Mouse (Mus musculus): ENCODE measurements around the gene Fam25c. TPM values are rescaled to one million over a fixed set of nuclear protein-coding genes. Genes with fewer than 3 reads are reported as not detected.

The Fam25c gene
- polyA plus RNA-seq, 1 experiment, result not detected

DNA sequence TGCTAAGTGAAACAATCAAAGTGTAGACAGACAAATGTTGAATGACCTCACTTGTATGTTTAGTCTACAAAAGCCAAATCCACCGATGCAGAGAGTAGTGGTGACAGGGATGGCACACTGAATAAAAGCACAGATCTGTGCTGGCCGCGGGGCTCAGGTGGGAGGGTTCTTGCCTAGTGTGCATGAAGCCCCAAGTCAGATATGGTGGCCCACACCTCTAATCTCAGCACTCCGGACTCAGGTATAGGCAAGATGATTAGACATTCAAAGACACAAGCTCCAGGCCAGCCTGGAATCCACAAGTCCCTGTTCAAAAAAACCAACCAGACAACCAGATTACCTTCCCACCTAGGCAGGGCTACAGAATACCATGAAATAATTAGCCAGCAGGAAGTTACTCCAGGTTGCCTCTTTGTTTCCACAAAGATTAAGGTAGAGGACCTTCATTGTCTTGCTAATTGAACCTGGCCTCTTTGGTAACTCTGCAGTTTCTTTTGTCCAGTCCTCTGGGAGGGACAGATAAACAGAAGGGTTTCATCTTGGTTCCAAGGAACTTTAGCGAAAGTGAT, 4.5 kb upstream of the Fam25c start:
- 65% methylated on average over 5 of the region's 5 CpGs for WGBS
- TF ChIP-seq CTCF (IDR thresholded peaks at IDR 0.05; ENCODE audit: extremely low read depth, insufficient read length, insufficient replicate concordance, low read depth, low read length), result no peak
- TF ChIP-seq POLR2A (IDR thresholded peaks at IDR 0.05; ENCODE audit: low read depth, low read length), result no peak

DNA sequence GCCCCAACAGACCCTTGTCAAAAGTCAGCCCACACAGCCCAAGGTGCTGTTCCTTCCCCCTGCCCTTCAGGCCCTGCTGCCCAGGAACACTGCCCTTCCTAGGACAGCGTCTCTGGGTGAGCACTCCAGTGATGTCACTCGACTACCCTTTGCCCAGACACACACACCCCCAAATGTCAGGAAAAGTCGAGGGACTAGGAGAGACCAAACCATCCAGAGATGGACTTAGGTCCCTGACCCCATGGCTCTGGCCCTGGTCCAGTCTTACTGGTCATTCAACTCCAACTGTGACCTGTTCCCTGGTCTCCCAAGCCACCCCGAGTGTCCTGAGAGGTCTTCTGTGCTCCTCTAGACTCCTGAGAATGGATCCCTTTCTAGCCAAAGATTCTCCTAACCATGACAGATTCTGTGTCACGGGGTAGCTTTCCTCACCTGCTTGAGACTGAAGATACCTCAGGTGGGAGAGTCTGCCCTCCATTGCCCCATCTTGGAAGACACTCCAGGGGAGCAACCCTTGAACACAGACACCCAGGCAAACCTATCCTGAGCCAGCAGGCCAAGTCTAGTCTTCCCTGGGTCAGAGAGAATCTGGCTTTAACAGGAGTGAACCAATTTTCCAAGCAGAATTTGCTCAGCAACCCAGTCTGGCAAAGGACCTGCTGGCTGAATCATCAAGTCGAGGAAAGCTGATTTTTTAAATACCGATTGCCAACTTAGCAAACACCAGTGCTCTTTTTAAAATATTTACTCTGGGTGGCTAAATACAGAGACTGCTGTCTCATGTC, 2.6 kb upstream of the Fam25c start:
- TF ChIP-seq CTCF (IDR thresholded peaks at IDR 0.05; ENCODE audit: extremely low read depth, insufficient read length, insufficient replicate concordance, low read depth, low read length), result no peak
- TF ChIP-seq POLR2A (IDR thresholded peaks at IDR 0.05; ENCODE audit: low read depth, low read length), result no peak
- WGBS, result 68% methylated on average over 7 of the region's 7 CpGs
- Histone ChIP-seq H3K27ac (ENCODE audit: insufficient read depth, low read depth, low read length) (no peak overlapping the region), H3K27me3 (ENCODE audit: control insufficient read depth, insufficient read depth, low read length) (no peaks in the 10 kb centered on the region), H3K36me3 (ENCODE audit: control insufficient read depth, insufficient read depth, low read length) (no peaks in the 10 kb centered on the region), H3K4me3 (ENCODE audit: low read depth, low read length) (no peak overlapping the region), H3K4me1 (ENCODE audit: control insufficient read depth, insufficient read depth, insufficient read length, low read length) (peaks cover 8% of the 10 kb centered on the region; the same call in 1 of the 2 replicates)

More for the DNA sequence above, 4.5 kb upstream of the Fam25c start:
- Histone ChIP-seq H3K4me1 (ENCODE audit: control insufficient read depth, insufficient read depth, insufficient read length, low read length) (peaks cover 16% of the 10 kb centered on the region; the same call in 1 of the 2 replicates), H3K36me3 (ENCODE audit: control insufficient read depth, insufficient read depth, low read length) (no peaks in the 10 kb centered on the region), H3K27ac (ENCODE audit: insufficient read depth, low read depth, low read length) (no peak overlapping the region), H3K27me3 (ENCODE audit: control insufficient read depth, insufficient read depth, low read length) (no peaks in the 10 kb centered on the region), H3K4me3 (ENCODE audit: low read depth, low read length) (no peak overlapping the region)

DNA sequence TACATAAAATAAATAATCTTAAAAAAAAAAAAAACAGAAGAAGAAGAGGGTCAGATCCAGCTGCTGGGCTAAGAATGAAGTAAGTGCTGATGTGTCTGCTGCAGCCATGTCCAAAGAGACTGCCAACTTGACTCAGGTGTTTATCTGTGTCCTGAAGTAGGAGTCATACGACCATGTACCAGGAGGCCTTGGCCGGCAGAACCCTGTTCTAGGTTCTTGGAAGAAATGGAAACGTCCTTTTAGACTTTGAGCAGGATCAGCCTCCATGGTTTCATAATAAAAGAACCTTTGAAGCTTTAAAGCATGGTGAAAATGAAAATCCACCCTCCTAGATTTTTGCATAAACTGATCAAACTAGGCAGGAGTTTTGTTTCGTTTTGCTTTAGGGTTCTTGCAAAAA, 777 bp downstream of the Fam25c start:
- 53% methylated on average over 4 of the region's 4 CpGs for WGBS
- Histone ChIP-seq H3K36me3 (ENCODE audit: control insufficient read depth, insufficient read depth, low read length) (no peaks in the 10 kb centered on the region), H3K4me3 (ENCODE audit: low read depth, low read length) (no peak overlapping the region), H3K27ac (ENCODE audit: insufficient read depth, low read depth, low read length) (no peak overlapping the region), H3K27me3 (ENCODE audit: control insufficient read depth, insufficient read depth, low read length) (no peaks in the 10 kb centered on the region), H3K4me1 (ENCODE audit: control insufficient read depth, insufficient read depth, insufficient read length, low read length) (no peaks in the 10 kb centered on the region)
- TF ChIP-seq CTCF (IDR thresholded peaks at IDR 0.05; ENCODE audit: extremely low read depth, insufficient read length, insufficient replicate concordance, low read depth, low read length) (no peak), POLR2A (IDR thresholded peaks at IDR 0.05; ENCODE audit: low read depth, low read length) (no peak)

DNA sequence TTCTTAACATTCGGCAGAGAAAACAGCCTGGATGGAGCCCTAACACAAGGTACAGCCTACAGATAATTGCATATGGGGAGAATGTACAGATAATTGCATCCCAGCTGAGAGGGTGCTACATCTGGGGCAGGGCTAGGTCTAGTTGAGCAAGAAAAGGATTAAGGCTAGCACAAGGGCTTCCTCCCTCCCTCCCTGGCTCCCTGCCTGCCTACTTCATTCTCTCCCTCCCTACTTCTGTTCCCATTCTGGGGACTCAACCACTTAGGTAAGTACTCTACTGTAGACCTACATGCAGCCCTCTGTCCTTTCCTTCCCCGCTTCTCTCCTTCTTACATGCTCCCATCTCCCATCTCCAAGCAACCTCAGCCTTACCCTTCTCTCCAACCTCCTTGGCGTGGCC, 1.9 kb downstream of the Fam25c start:
- H3K4me1 ChIP-seq (ENCODE audit: control insufficient read depth, insufficient read depth, insufficient read length, low read length), result no peaks in the 10 kb centered on the region
- H3K4me3 ChIP-seq (ENCODE audit: low read depth, low read length), result no peak overlapping the region
- no peaks in the 10 kb centered on the region for H3K27me3 ChIP-seq (ENCODE audit: control insufficient read depth, insufficient read depth, low read length)
- H3K27ac ChIP-seq (ENCODE audit: insufficient read depth, low read depth, low read length), result no peak overlapping the region
- 91% methylated on average over 3 of the region's 3 CpGs for WGBS
- no peaks in the 10 kb centered on the region for H3K36me3 ChIP-seq (ENCODE audit: control insufficient read depth, insufficient read depth, low read length)
- TF ChIP-seq POLR2A (IDR thresholded peaks at IDR 0.05; ENCODE audit: low read depth, low read length) (no peak), CTCF (IDR thresholded peaks at IDR 0.05; ENCODE audit: extremely low read depth, insufficient read length, insufficient replicate concordance, low read depth, low read length) (no peak)

DNA sequence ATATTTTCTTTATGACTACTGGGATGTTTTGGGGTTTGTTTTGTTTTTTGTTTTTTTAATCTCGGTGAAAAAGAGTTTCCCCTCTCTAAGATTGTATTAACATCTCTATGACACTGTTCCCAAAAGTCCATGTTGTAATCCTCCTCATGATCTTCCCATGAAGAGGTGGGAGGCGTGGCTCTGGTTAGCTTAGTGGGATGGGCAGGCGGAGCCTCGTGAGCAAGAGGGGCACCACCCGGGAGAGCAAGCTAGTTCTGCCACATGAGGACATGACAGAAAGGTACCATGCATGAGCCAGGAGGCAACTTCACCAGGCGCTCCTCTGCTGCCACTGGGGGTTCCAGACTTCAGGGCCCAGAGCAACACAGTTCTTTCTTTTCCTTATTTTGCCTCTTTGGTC, 2.7 kb downstream of the Fam25c start:
- no peak overlapping the region for H3K27ac ChIP-seq (ENCODE audit: insufficient read depth, low read depth, low read length)
- WGBS, result 47% methylated on average over 6 of the region's 6 CpGs

DNA sequence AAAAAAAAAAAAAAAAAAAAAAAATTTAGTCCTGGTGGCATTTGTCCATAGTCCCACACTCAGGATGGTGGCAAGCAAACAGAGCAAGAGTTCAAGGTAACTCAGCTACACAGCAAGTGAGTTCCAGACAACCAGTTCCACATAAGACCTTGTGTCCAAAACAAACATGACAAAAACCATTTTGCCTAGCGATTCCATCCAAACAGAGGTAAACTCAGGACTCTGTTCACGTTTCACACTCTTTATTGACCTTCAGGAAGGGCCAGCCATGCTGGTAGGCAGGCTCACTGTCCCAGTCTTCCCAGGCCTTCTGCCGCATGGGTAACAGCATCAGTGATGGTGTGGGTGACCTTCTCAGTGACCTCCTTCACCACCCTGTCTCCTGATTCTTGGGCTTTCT, 3.6 kb downstream of the Fam25c start:
- Histone ChIP-seq H3K36me3 (ENCODE audit: control insufficient read depth, insufficient read depth, low read length) (no peaks in the 10 kb centered on the region), H3K4me3 (ENCODE audit: low read depth, low read length) (no peak overlapping the region), H3K4me1 (ENCODE audit: control insufficient read depth, insufficient read depth, insufficient read length, low read length) (no peaks in the 10 kb centered on the region), H3K27ac (ENCODE audit: insufficient read depth, low read depth, low read length) (no peak overlapping the region), H3K27me3 (ENCODE audit: control insufficient read depth, insufficient read depth, low read length) (no peaks in the 10 kb centered on the region)
- WGBS, result 56% methylated on average over 3 of the region's 3 CpGs
- no peak for TF ChIP-seq CTCF (IDR thresholded peaks at IDR 0.05; ENCODE audit: extremely low read depth, insufficient read length, insufficient replicate concordance, low read depth, low read length)
- TF ChIP-seq POLR2A (IDR thresholded peaks at IDR 0.05; ENCODE audit: low read depth, low read length), result no peak

More for the DNA sequence above, 2.7 kb downstream of the Fam25c start:
- TF ChIP-seq CTCF (IDR thresholded peaks at IDR 0.05; ENCODE audit: extremely low read depth, insufficient read length, insufficient replicate concordance, low read depth, low read length) (no peak), POLR2A (IDR thresholded peaks at IDR 0.05; ENCODE audit: low read depth, low read length) (no peak)
- H3K4me1 ChIP-seq (ENCODE audit: control insufficient read depth, insufficient read depth, insufficient read length, low read length), result no peaks in the 10 kb centered on the region
- no peak overlapping the region for H3K4me3 ChIP-seq (ENCODE audit: low read depth, low read length)
- H3K36me3 ChIP-seq (ENCODE audit: control insufficient read depth, insufficient read depth, low read length), result no peaks in the 10 kb centered on the region
- no peaks in the 10 kb centered on the region for H3K27me3 ChIP-seq (ENCODE audit: control insufficient read depth, insufficient read depth, low read length)

DNA sequence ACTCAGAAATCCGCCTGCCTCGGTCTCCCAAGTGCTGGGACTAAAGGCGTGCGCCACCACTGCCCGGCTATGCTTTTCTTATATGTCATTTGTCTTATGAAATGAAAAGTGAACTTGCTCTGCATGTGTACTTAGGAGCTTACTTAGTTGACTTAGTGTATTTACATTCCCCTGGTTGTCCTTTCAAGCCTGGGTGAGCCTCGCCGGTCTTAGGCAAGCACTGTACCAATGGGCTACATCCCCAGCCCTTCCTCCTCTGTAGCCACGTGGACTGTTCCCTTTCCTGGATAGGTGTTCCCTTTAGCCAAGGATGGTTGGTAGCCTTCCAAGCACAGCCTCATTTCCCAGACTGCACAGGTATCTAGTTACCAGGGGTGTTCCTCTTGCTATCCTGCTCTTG, 6.2 kb downstream of the Fam25c start:
- no peaks in the 10 kb centered on the region for H3K27me3 ChIP-seq (ENCODE audit: control insufficient read depth, insufficient read depth, low read length)
- TF ChIP-seq CTCF (IDR thresholded peaks at IDR 0.05; ENCODE audit: extremely low read depth, insufficient read length, insufficient replicate concordance, low read depth, low read length), result no peak
- TF ChIP-seq POLR2A (IDR thresholded peaks at IDR 0.05; ENCODE audit: low read depth, low read length), result no peak
- WGBS, result 51% methylated on average over 8 of the region's 8 CpGs
- H3K27ac ChIP-seq (ENCODE audit: insufficient read depth, low read depth, low read length), result no peak overlapping the region
- no peaks in the 10 kb centered on the region for H3K4me1 ChIP-seq (ENCODE audit: control insufficient read depth, insufficient read depth, insufficient read length, low read length)
- no peak overlapping the region for H3K4me3 ChIP-seq (ENCODE audit: low read depth, low read length)
- peaks cover 6% of the 10 kb centered on the region; the same call in 1 of the 2 replicates for H3K36me3 ChIP-seq (ENCODE audit: control insufficient read depth, insufficient read depth, low read length)

Measured in small intestine, adult 2 months (tissue).